Mouse (Mus musculus) embryonic stem cell, embryonic (primary cell): Measurements from ENCODE around the gene 6430531B16Rik.

Source experiments
- CTCF ChIA-PET, 4 experiments: fragments of 300-600 bp in 2 of 4; fragments of 350-600 bp in 2 of 4; sonication (Branson Sonifier 250); formaldehyde crosslinking; loops; one replicate each; lab custom pipeline; 2022; ENCODE audit warnings: inconsistent platforms in 2 of 4; lab: Charles Lee
- POLR2A ChIA-PET, 4 experiments: fragments of 300-600 bp in 2 of 4; fragments of 350-600 bp in 2 of 4; sonication (Branson Sonifier 250); formaldehyde crosslinking; loops; one replicate each; lab custom pipeline; 2022; ENCODE audit warnings: antibody characterized with exemption in 4 of 4, inconsistent platforms in 1 of 4; lab: Charles Lee

The 6430531B16Rik gene

DNA sequence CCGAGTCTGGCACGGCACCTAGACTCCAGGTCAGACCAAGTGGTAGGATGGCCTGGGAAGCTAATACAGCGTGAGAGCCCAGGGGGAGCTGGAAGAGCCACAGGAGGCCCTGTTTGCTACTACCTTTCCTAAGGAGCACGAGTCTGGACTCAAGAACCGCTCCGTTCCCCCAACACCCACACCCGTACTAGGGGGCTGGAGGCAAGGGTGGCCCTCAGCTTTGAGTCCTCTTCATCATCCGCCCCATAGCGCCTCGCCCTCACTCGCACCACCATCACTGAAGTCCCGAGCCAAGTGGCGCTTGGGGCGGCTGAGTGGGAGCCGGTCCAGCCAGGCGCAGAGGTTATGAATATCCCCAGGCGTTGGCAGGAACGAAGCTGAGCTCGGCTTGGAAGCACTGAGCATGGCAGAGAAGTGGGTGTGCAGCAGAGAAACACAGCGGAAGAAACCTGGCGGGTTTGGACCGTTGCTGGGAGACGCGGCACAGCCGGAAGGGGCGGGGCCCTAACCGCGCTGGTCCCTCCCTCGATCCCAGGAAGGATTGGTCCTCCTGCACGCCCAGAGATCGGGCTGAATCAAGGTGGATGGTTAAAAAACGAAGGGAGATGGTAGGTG, at the start of gene 6430531B16Rik:
6430531B16Rik (minus strand) TSS at position 478 of the 615 bp plus-strand sequence.
- CTCF ChIA-PET: interaction anchor here in 3 of 4 experiments (0.6 to 2.2 kb wide), 7 partner anchors 9 to 867 kb away, joined by 3 to 10 read pairs (median 7); partner anchors contain the start of gene Scgb1c1 (in 1 of the 3)
- POLR2A ChIA-PET: interaction anchor here in 3 of 4 experiments (0.7 to 1.4 kb wide), 14 partner anchors 9 to 295 kb away, joined by 3 to 6 read pairs (median 3); partner anchors contain the start of genes Adam8 (in 2 of the 3), Cfap46 (in 1 of the 3), Msx3 (in 1 of the 3) and Tubgcp2 (in 1 of the 3)

DNA sequence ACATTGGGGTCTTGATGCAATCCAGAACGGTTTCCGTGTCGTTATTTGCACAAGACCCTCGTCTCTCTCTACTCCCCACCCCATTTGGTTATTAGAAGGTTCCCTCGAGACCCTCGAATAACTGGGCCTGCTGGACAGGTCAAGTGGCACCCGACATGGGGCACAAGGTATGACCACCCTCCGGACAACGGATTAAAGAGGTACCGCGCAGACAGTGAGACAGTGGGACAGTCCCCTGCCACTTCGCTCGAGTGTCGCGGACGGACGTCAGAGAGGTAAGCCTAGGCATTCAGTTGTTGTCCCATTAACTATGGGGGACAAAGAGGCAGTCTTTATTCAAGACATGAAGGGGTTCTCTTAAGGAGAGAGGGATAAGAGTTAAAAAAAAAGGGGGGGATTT, 32.8 kb upstream of the 6430531B16Rik start:
- ChIA-PET CTCF (no interaction called here), POLR2A (no interaction called here)

- CTCF ChIA-PET: interaction anchor here in 2 of 4 experiments (0.7 to 1.0 kb wide), 2 partner anchors 29 to 92 kb away, joined by 3 to 12 read pairs; partner anchors contain the start of genes Tubgcp2 (in 1 of the 2) and Zfp511 (in 1 of the 2)
- POLR2A ChIA-PET: interaction anchor here in 2 of 4 experiments (0.7 to 1.2 kb wide), 6 partner anchors 13 to 147 kb away, joined by 3 to 4 read pairs (median 3); no protein-coding TSS in a partner anchor
These were observed 29.2 kb upstream of the 6430531B16Rik start for GRCm38 (mm10) chr7:140007781-140008180.

GRCm38 (mm10) chr7:140006861-140007611, 28.5 kb upstream of the 6430531B16Rik start:
- POLR2A ChIA-PET: interaction anchor here in 2 of 4 experiments (0.9 to 1.2 kb wide), 3 partner anchors 12 to 43 kb away, joined by 3 read pairs; no protein-coding TSS in a partner anchor
- CTCF ChIA-PET: interaction anchor here in 1 of 4 experiments (0.6 to 0.7 kb wide), 2 partner anchors 15 to 20 kb away, joined by 3 read pairs; no protein-coding TSS in a partner anchor

DNA sequence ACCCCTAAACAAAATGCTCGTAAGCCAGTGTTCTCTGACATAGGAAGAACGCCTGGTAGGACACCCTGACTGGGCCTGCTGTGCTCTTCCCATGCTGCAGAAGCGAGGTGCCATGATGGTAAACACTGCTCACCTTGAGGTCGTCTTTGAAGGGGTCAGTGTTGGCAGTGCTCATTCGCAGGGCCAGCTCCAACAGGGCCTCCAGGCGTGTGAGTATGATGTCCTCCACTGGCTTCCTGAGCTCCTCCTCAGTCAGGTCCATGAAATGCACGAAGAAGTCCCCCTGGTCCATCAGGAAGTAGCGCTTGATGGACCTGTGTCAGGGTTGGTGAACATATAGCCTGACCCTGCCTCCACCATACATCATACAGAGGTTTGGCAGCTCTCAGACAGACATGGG, 26.1 kb upstream of the 6430531B16Rik start:
- CTCF ChIA-PET: interaction anchor here in 1 of 4 experiments (0.8 kb wide), 1 partner anchor 10 kb away, joined by 3 read pairs; no protein-coding TSS in a partner anchor
- POLR2A ChIA-PET: interaction anchor here in 1 of 4 experiments (1.0 kb wide), 1 partner anchor 11 kb away, joined by 3 read pairs; no protein-coding TSS in a partner anchor

DNA sequence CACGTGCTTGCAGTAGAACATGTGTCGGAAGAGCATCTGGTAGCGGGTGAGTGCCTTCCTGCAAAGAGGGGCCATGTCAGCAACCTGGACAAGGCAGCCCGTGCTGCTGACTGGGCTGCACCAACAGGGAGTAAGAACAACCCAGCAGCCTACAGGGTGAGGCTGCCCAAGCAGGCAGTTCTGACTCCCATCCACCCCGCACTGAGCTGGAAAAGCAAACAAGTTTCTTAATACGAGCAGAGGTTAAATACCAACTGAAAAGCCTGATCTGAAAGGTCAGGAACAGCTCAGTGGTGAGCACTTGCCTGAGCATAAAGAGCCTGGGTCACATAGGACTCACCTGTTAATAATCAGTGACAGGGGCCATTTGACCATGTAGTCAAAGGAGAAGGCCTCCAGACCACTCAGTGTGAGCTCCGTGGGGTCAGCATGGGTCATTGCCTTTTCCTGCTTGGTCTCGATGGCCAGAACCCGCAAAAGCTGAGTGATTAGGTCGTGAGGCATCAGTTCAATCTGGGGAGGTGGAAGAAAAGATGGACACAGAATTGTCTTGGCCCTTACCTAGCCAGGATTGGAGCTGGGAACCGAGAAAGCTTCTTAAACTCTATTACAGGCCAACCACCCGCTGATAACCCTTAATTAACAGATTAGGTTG, 22.7 kb upstream of the 6430531B16Rik start:
- CTCF ChIA-PET: interaction anchor here in 2 of 4 experiments (0.7 kb wide), 2 partner anchors 31 to 62 kb away, joined by 3 to 4 read pairs; no protein-coding TSS in a partner anchor

GRCm38 (mm10) chr7:139998691-139999350, 20.3 kb upstream of the 6430531B16Rik start:
- CTCF ChIA-PET: no interaction called here
- POLR2A ChIA-PET: interaction anchor here in 1 of 4 experiments (1.4 kb wide), 1 partner anchor 68 kb away, joined by 3 read pairs; no protein-coding TSS in a partner anchor

More for the DNA sequence above, 22.7 kb upstream of the 6430531B16Rik start:
- POLR2A ChIA-PET: interaction anchor here in 1 of 4 experiments (1.1 to 1.5 kb wide), 2 partner anchors 15 to 31 kb away, joined by 3 to 4 read pairs; no protein-coding TSS in a partner anchor

DNA sequence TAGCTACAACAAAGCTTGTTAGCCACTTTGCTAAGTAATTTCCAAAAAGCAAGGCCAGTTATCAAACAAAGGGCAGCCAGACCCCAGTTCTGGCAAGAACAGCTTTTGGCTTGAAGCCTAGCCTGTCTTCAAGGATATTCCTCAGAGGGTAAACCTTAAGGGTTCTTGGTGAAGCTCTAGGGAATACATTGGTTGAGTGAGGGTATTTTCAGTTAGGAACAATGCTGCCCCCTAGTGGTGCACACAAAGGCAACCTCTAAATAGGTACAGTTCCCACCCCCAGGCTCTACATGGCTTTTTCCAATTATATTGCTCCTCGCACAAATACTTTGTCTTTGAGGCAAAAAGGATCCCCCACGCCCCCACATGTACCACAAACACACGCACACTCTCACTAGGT, 16.1 kb upstream of the 6430531B16Rik start:
- POLR2A ChIA-PET: interaction anchor here in 3 of 4 experiments (0.8 to 2.8 kb wide), 22 partner anchors 9 to 404 kb away, joined by 3 to 10 read pairs (median 3); partner anchors contain the start of genes 6430531B16Rik (in 2 of the 3), Tubgcp2 (in 1 of the 3) and Zfp511 (in 1 of the 3)
- CTCF ChIA-PET: interaction anchor here (0.6 to 3.5 kb wide), 63 partner anchors 9 to 832 kb away, joined by 3 to 51 read pairs (median 4); partner anchors contain the start of genes Kndc1 (in 3 of the 4), 6430531B16Rik (in 1 of the 4), Adgra1 (in 1 of the 4) and Utf1 (in 1 of the 4)

GRCm38 (mm10) chr7:139994202-139994601, 15.6 kb upstream of the 6430531B16Rik start:
- ChIA-PET CTCF (interaction anchor here (0.6 to 3.5 kb wide), 60 partner anchors 8 to 833 kb away, joined by 3 to 51 read pairs (median 5); partner anchors contain the start of genes Kndc1 (in 3 of the 4), 6430531B16Rik (in 1 of the 4), Adgra1 (in 1 of the 4) and Utf1 (in 1 of the 4)), POLR2A (interaction anchor here in 3 of 4 experiments (0.8 to 2.8 kb wide), 19 partner anchors 8 to 404 kb away, joined by 3 to 10 read pairs (median 3); partner anchors contain the start of genes 6430531B16Rik (in 2 of the 3), Tubgcp2 (in 1 of the 3) and Zfp511 (in 1 of the 3))

GRCm38 (mm10) chr7:139993532-139993931, 15.0 kb upstream of the 6430531B16Rik start:
- POLR2A ChIA-PET: interaction anchor here in 3 of 4 experiments (0.9 to 3.1 kb wide), 12 partner anchors 8 to 804 kb away, joined by 3 to 12 read pairs (median 4); partner anchors contain the start of gene 6430531B16Rik (in 1 of the 3)
- CTCF ChIA-PET: interaction anchor here (0.5 to 3.5 kb wide), 14 partner anchors 9 to 353 kb away, joined by 3 to 51 read pairs (median 9); partner anchors contain the start of gene 6430531B16Rik (in 1 of the 4)

- ChIA-PET CTCF (interaction anchor here in 3 of 4 experiments (0.6 to 3.5 kb wide), 9 partner anchors 10 to 290 kb away, joined by 3 to 51 read pairs (median 3); no protein-coding TSS in a partner anchor), POLR2A (interaction anchor here (0.7 to 3.1 kb wide), 12 partner anchors 14 to 102 kb away, joined by 3 to 12 read pairs (median 4); partner anchors contain the start of genes 6430531B16Rik (in 3 of the 4), Tubgcp2 (in 1 of the 4) and Zfp511 (in 1 of the 4))
These were observed 13.9 kb upstream of the 6430531B16Rik start, which contains the start of gene Adam8 for GRCm38 (mm10) chr7:139992406-139992805. TSS of gene Adam8 (minus strand) at chr7:139992562.

- POLR2A ChIA-PET: interaction anchor here in 3 of 4 experiments (0.5 to 3.1 kb wide), 7 partner anchors 9 to 619 kb away, joined by 3 to 12 read pairs (median 6); partner anchors contain the start of genes Tubgcp2 (in 1 of the 3) and Zfp511 (in 1 of the 3)
- CTCF ChIA-PET: interaction anchor here in 2 of 4 experiments (0.8 to 1.3 kb wide), 2 partner anchors 21 to 375 kb away, joined by 4 read pairs; no protein-coding TSS in a partner anchor
These were observed 12.4 kb upstream of the 6430531B16Rik start for GRCm38 (mm10) chr7:139990864-139991394.

DNA sequence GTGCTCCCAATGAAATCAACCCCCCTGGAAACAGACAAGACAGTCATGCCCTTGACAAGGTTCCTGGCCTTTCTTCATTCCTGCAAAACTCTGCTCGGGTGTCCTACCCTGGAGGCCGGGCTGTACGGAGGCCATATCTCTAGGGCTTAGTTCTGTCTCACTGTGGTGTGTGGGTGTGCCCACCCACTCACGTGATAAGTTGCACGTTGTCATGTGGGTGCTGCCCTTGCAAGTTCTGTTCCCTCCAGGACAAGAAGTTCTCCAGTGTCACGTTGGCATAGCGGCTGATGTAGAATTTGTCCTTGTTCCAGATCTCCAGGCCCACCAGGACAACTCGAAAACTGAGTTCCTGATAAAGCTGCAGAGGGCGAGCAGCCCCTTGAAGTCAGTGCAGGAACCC, 9.7 kb upstream of the 6430531B16Rik start:
- CTCF ChIA-PET: interaction anchor here in 1 of 4 experiments (1.1 to 1.3 kb wide), 2 partner anchors 18 to 94 kb away, joined by 3 to 5 read pairs; partner anchors contain the start of gene Kndc1

GRCm38 (mm10) chr7:139984505-139984904, 6.0 kb upstream of the 6430531B16Rik start:
- POLR2A ChIA-PET: interaction anchor here in 1 of 4 experiments (1.0 to 1.1 kb wide), 2 partner anchors 11 to 52 kb away, joined by 3 read pairs; partner anchors contain the start of genes Tubgcp2 and Zfp511

More for the DNA sequence above, 9.7 kb upstream of the 6430531B16Rik start:
- POLR2A ChIA-PET: interaction anchor here in 3 of 4 experiments (0.6 to 1.2 kb wide), 3 partner anchors 15 to 70 kb away, joined by 3 to 4 read pairs (median 3); no protein-coding TSS in a partner anchor

DNA sequence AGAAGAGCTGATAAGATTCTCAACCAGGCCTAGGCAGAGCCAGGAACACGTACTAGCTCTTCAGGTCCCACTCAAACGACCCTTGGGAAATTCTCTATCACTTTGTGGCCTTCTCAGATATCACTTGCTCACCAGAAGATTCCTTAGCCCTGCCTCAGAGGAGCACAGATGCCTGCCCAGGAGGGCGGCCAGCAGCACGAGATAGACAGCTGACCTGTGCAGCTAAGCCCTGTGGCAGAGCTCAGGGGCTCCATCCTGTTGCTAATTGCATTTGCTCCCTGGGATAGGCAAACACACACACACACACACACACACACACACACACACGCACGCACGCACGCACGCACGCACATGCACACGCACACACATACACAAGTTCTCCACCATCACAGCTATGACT, 3.5 kb upstream of the 6430531B16Rik start:
- POLR2A ChIA-PET: interaction anchor here in 3 of 4 experiments (0.6 to 1.4 kb wide), 4 partner anchors 9 to 36 kb away, joined by 3 to 7 read pairs (median 5); no protein-coding TSS in a partner anchor
- CTCF ChIA-PET: interaction anchor here in 3 of 4 experiments (0.8 to 1.4 kb wide), 5 partner anchors 10 to 14 kb away, joined by 3 to 5 read pairs (median 4); partner anchors contain the start of gene Adam8 (in 1 of the 3)

More at GRCm38 (mm10) chr7:139984505-139984904, 6.0 kb upstream of the 6430531B16Rik start:
- CTCF ChIA-PET: interaction anchor here in 3 of 4 experiments (0.6 to 3.1 kb wide), 5 partner anchors 10 to 46 kb away, joined by 3 to 13 read pairs (median 3); no protein-coding TSS in a partner anchor
